Mouse (Mus musculus): ENCODE measurements around the gene Esrrg. TPM values are rescaled to one million over a fixed set of nuclear protein-coding genes. Genes with fewer than 3 reads are reported as not detected.

The Esrrg gene
- polyA plus RNA-seq, 1 experiment from 2014 or later: 22.4 TPM

DNA sequence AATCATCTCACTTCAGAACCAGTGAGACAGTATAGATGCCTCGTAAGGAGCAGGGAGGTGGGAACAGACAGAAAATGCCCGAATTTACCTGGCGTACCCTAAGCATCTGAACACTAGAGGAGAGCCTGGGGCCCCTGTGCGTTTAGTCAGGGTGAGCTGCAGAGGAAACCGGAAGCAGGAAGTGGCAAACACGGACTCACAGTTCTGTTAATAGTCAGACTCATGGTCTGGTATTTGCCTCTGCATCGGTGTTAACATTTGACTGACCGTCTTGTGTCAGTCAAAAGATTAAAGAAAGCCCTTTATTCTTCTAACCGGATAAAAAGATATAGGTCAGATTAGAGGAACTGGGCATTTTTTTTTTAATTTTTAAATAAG lies 367.8 kb downstream of the Esrrg start:
- no peaks in the 10 kb centered on the region for H3K9me3 ChIP-seq
- 66% methylated on average over 9 of the region's 9 CpGs for WGBS
- no peaks in the 10 kb centered on the region for H3K36me3 ChIP-seq
- DNase-seq (ENCODE audit: low spot score): no peak
- peak overlapping the region; percentile 22 for H3K27ac ChIP-seq
- no peaks in the 10 kb centered on the region for H3K27me3 ChIP-seq (ENCODE audit: insufficient read depth, poor library complexity, severe bottlenecking)
- peaks cover 15% of the 10 kb centered on the region; the same call in 1 of the 2 replicates for H3K4me1 ChIP-seq
- no peak overlapping the region for H3K4me3 ChIP-seq

- Histone ChIP-seq H3K27me3 (ENCODE audit: insufficient read depth, poor library complexity, severe bottlenecking) (no peaks in the 10 kb centered on the region), H3K36me3 (no peaks in the 10 kb centered on the region), H3K9me3 (no peaks in the 10 kb centered on the region), H3K4me3 (no peak overlapping the region), H3K4me1 (0 out of 2 replicates have a peak, but pooled peaks cover 8% of the 10 kb centered on the region), H3K27ac (no peak overlapping the region)
- DNase-seq (ENCODE audit: low spot score): no peak
- 78% methylated on average over 2 of the region's 2 CpGs for WGBS
Observed at GRCm38 (mm10) chr1:187981028-187981427, 372.4 kb downstream of the Esrrg start.

DNA sequence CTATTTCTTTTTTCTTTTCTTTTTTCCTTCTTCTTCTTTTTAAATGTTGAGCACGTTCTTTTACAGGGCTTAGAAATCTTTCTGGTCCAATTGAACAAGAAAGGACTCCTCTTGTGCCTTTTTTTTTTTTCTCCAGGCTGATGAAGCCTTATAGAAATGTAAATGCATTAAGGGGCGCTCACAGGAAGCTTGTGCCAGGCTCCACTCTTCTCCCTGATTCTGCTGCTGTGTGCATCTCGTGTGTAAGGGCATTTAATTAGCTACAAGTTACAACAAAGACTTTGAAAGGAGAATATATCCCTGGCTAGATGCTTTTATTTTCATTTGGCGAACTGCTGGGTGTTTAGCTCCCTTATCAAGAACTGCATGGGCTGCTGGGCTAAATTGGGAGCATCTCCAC lies 374.6 kb downstream of the Esrrg start:
- Histone ChIP-seq H3K4me3 (no peak overlapping the region), H3K9me3 (no peaks in the 10 kb centered on the region), H3K4me1 (0 out of 2 replicates have a peak, but pooled peaks cover 6% of the 10 kb centered on the region), H3K27ac (no peak overlapping the region), H3K36me3 (no peaks in the 10 kb centered on the region), H3K27me3 (ENCODE audit: insufficient read depth, poor library complexity, severe bottlenecking) (no peaks in the 10 kb centered on the region)
- no peak for DNase-seq (ENCODE audit: low spot score)
- 52% methylated on average over 4 of the region's 4 CpGs for WGBS

DNA sequence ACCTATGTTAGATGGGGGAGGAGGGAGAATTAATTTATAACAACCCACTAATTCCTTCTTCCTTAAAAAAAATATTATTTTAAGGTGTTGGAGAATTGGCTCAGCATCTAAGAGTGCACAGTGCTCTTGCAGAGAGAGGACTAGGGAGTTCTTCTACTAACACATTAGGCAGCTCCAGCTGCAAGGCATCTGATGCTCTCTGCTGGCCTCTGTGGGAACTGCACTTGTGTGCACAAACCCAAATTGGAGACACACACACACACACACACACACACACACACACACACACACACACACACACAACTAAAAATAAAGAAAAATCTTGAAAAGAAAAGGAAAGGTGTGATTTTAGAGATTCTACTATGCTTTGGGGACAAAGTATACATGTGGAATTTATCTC lies 381.6 kb downstream of the Esrrg start:
- no peak overlapping the region for H3K4me3 ChIP-seq
- 0 out of 2 replicates have a peak, but pooled peaks cover 3% of the 10 kb centered on the region for H3K4me1 ChIP-seq
- no peak overlapping the region for H3K27ac ChIP-seq
- no peaks in the 10 kb centered on the region for H3K36me3 ChIP-seq
- DNase-seq (ENCODE audit: low spot score): no peak
- no peaks in the 10 kb centered on the region for H3K27me3 ChIP-seq (ENCODE audit: insufficient read depth, poor library complexity, severe bottlenecking)
- no peaks in the 10 kb centered on the region for H3K9me3 ChIP-seq

- Histone ChIP-seq H3K36me3 (no peaks in the 10 kb centered on the region), H3K4me3 (peak overlapping the region; percentile 66), H3K9me3 (no peaks in the 10 kb centered on the region), H3K27me3 (ENCODE audit: insufficient read depth, poor library complexity, severe bottlenecking) (no peaks in the 10 kb centered on the region), H3K4me1 (no peaks in the 10 kb centered on the region; the same call in 1 of the 2 replicates), H3K27ac (peak overlapping the region; percentile 79)
- WGBS: under 1% methylated on average over 39 of the region's 39 CpGs
- peak; percentile 91 for DNase-seq (ENCODE audit: low spot score)
Observed at GRCm38 (mm10) chr1:187997584-187998338, 389.2 kb downstream of the Esrrg start.

GRCm38 (mm10) chr1:187999121-187999520 lies 390.5 kb downstream of the Esrrg start:
- Histone ChIP-seq H3K27me3 (ENCODE audit: insufficient read depth, poor library complexity, severe bottlenecking) (no peaks in the 10 kb centered on the region), H3K4me1 (peaks cover 4% of the 10 kb centered on the region), H3K36me3 (no peaks in the 10 kb centered on the region), H3K27ac (peak overlapping the region; percentile 67), H3K4me3 (peak overlapping the region; percentile 54), H3K9me3 (no peaks in the 10 kb centered on the region)
- WGBS: 53% methylated on average over 4 of the region's 4 CpGs
- DNase-seq (ENCODE audit: low spot score): peak; percentile 76

GRCm38 (mm10) chr1:188000189-188000588 lies 391.6 kb downstream of the Esrrg start:
- no peaks in the 10 kb centered on the region for H3K27me3 ChIP-seq (ENCODE audit: insufficient read depth, poor library complexity, severe bottlenecking)
- no peak overlapping the region; the same call in 1 of the 2 replicates for H3K27ac ChIP-seq
- H3K36me3 ChIP-seq: no peaks in the 10 kb centered on the region
- H3K9me3 ChIP-seq: no peaks in the 10 kb centered on the region
- H3K4me1 ChIP-seq: peaks cover 4% of the 10 kb centered on the region
- DNase-seq (ENCODE audit: low spot score): no peak
- WGBS: 65% methylated on average over 8 of the region's 8 CpGs
- H3K4me3 ChIP-seq: peak overlapping the region; percentile 54

DNA sequence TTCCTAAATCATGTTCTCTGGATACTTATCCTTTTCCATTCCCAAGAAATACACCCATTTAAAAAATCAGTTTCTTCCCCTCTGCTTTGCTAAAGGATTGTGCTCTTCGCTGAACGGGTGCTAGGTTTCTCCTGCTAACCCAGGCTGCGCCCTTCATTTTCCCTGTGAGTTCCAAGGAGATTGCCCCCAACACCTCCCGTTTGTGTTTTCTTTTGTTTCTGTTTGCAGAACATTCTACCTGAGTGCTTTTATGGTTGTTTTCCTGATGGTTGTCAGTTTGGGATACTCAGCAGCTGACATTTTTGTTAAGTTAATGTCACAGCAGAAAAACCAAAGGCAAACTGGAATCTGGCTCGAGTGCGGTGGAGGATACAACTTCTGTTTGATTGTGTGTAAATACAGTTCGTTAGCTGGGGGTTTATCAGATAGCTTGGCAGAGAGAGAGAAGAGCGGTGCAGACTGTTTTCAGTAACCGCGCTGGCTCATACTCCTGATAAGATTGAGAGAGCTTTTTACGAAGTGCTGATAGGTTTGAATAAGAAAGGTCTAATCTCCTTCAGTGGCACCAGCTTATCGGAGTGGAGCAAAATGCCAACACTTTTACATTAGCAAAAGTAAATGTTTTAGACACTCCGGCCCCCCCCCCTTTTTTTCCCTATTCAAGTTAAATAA lies 398.4 kb downstream of the Esrrg start:
- H3K27me3 ChIP-seq (ENCODE audit: insufficient read depth, poor library complexity, severe bottlenecking): no peaks in the 10 kb centered on the region
- peaks cover 43% of the 10 kb centered on the region for H3K4me1 ChIP-seq
- no peaks in the 10 kb centered on the region for H3K9me3 ChIP-seq
- peak overlapping the region; percentile 48 for H3K4me3 ChIP-seq
- no peaks in the 10 kb centered on the region for H3K36me3 ChIP-seq
- DNase-seq (ENCODE audit: low spot score): no peak
- WGBS: 18% methylated on average over 13 of the region's 13 CpGs
- H3K27ac ChIP-seq: peak overlapping the region; percentile 78

- no peaks in the 10 kb centered on the region for H3K27me3 ChIP-seq (ENCODE audit: insufficient read depth, poor library complexity, severe bottlenecking)
- WGBS: 46% methylated on average over 13 of the region's 13 CpGs
- H3K36me3 ChIP-seq: no peaks in the 10 kb centered on the region
- no peaks in the 10 kb centered on the region for H3K9me3 ChIP-seq
- no peak overlapping the region; the same call in 1 of the 2 replicates for H3K4me3 ChIP-seq
- peaks cover 43% of the 10 kb centered on the region for H3K4me1 ChIP-seq
- peak overlapping the region; percentile 78 for H3K27ac ChIP-seq
- no peak for DNase-seq (ENCODE audit: low spot score)
Observed at GRCm38 (mm10) chr1:188008476-188008875, 399.9 kb downstream of the Esrrg start.

DNA sequence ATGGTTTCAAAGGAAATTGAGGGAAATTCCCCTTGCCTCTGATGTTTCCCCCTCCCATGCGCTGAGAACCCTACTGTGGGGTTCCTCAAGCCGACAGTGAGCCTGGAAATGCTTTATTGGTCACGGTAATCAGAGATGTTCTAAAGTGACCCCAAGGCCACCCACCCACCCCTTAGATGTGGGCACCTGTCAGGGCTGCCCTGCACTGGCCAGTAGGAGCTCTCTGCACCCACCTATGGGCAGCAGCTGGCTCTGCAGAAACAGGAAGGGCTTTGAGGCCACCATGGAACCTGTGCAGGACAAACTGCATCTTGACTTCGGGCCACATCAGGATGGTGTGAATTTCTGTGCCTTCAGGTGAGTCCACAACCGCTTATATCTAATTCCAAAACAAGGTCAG lies 401.3 kb downstream of the Esrrg start:
- H3K36me3 ChIP-seq: no peaks in the 10 kb centered on the region
- no peak overlapping the region for H3K4me3 ChIP-seq
- H3K27me3 ChIP-seq (ENCODE audit: insufficient read depth, poor library complexity, severe bottlenecking): no peaks in the 10 kb centered on the region
- 75% methylated on average over 5 of the region's 5 CpGs for WGBS
- no peaks in the 10 kb centered on the region for H3K9me3 ChIP-seq
- H3K4me1 ChIP-seq: peaks cover 44% of the 10 kb centered on the region
- no peak for DNase-seq (ENCODE audit: low spot score)
- peak overlapping the region; percentile 73 for H3K27ac ChIP-seq

DNA sequence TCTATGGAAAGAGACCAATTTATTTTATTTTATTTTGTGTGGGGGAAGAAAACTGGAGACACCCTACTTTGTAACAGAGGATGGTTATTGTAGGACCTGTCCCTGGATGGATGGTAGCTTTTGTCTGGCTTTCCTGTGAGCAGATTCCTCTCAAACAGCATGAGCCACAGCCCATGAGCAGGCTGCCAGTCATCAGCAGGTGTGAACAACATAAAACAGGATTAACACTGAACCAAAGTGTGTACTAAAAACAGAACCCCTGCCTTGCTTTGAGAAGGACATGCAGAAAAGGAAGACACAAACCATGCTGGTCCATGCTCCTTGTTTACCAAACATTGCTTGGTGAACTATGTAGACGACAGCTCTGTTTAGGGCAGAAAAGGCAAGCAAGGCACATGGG lies 402.3 kb downstream of the Esrrg start:
- no peak for DNase-seq (ENCODE audit: low spot score)
- WGBS: 42% methylated on average over 1 of the region's 1 CpGs
- Histone ChIP-seq H3K36me3 (no peaks in the 10 kb centered on the region), H3K4me1 (peaks cover 44% of the 10 kb centered on the region), H3K4me3 (no peak overlapping the region), H3K9me3 (no peaks in the 10 kb centered on the region), H3K27ac (no peak overlapping the region; the same call in 1 of the 2 replicates), H3K27me3 (ENCODE audit: insufficient read depth, poor library complexity, severe bottlenecking) (no peaks in the 10 kb centered on the region)

DNA sequence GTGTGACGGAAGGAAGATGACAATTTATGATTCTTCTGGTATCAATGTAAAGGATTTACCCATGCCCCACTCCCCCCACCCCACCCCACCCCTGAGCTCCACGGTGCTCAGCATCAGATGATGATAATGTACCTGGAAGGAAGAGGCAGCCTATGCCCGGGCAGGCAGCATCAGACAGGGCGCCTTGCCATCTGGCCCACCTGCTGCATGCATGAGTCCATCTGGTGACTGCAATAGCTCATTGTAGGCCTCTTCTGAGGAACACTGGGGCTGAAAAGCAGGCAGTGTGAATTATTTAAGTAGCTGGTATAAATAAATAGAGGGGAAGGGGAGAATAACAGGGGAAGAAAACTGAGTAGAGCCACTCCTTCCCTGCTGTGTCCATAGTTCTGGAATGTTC lies 405.8 kb downstream of the Esrrg start:
- Histone ChIP-seq H3K9me3 (no peaks in the 10 kb centered on the region), H3K4me1 (peaks cover 36% of the 10 kb centered on the region), H3K4me3 (no peak overlapping the region), H3K27ac (no peak overlapping the region), H3K27me3 (ENCODE audit: insufficient read depth, poor library complexity, severe bottlenecking) (no peaks in the 10 kb centered on the region), H3K36me3 (peaks cover 2% of the 10 kb centered on the region; the same call in 1 of the 2 replicates)
- no peak for DNase-seq (ENCODE audit: low spot score)
- WGBS: 72% methylated on average over 4 of the region's 4 CpGs
